Mouse (Mus musculus): ENCODE data around the gene Slc24a1. TPM values are rescaled to one million over a fixed set of nuclear protein-coding genes. Genes with fewer than 3 reads are reported as not detected.

The Slc24a1 gene
- polyA plus RNA-seq, 1 experiment from 2014 or later, result 0.04 TPM

DNA sequence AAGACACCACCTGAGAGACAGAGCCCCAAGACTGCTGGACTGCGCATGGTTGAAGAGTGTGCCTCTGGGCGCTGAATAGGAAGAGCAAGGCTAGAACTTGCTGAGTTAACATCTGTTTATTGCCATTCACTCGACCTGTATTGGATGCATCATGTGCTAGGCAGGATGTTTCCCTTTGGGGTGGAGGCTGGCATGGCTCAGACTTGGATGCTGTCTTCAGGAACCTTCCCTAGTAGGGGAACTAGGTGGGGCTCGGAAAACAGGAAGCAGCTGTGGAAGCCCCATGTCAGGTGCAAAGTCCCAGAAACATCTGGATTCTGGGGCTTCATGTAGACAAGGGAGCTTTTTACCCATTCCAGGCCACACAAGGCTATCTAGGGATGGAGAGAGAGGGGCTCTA lies 21.2 kb downstream of the Slc24a1 start:
- peaks cover 47% of the 10 kb centered on the region for H3K4me1 ChIP-seq (ENCODE audit: control insufficient read depth, insufficient read depth, low read length)

DNA sequence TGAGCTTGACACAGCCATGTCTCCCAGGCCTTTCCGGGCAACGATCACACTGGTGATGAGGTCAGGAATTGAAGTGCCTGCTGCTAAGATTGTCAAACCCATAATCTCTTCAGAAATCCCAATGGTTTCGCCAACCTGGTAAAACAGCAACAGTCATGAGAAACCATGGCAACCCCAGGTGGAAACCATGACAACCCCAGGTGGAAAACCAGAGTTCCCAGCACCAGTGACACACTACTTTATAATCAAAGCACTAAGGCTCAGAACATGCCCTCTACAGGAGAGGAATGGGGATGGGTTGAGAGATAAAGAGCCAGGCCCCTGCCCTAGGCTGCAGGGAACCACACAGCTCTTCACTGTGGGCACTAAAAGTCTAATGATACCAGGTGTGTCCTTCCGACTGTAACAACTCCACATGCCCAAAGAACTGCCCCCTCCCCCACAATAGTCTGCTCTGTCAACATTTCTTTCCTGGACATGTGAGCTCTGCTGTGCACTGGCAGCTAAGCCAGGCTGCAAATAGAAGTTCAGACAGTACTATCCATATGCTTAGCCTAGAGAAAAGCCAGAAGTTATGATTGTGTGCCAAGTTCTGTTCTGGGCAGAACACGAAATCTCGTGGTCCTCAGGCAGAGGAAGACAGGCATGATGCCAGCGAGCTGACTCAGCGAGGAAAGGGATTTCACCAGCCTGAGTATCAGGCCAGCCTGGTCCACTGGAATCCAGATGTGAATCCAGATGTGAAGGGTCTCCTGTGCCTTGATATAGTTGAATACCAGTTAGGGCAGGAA lies 25.0 kb downstream of the Slc24a1 start:
- Histone ChIP-seq H3K9me3 (replicated peaks; ENCODE audit: control insufficient read depth, low read length) (no peaks in the 10 kb centered on the region), H3K27me3 (ENCODE audit: control insufficient read depth, insufficient read depth, low read length) (no peaks in the 10 kb centered on the region), H3K4me2 (ENCODE audit: low read depth, low read length) (peak overlapping the region; percentile 23; the same call in 1 of the 2 replicates), H3K9ac (ENCODE audit: low read length) (no peak overlapping the region), H3K4me1 (ENCODE audit: control insufficient read depth, insufficient read depth, low read length) (peaks cover 23% of the 10 kb centered on the region), H3K36me3 (ENCODE audit: control insufficient read depth, insufficient read depth) (no peaks in the 10 kb centered on the region), H3K4me3 (ENCODE audit: low read length) (no peak overlapping the region), H3K27ac (ENCODE audit: low read length) (peak overlapping the region; percentile 94)
- ATAC-seq (replicated peaks; ENCODE audit: extremely low read depth, insufficient read depth, low FRiP score), result peak; percentile 93
- 47% methylated on average over 8 of the region's 8 CpGs for WGBS

More for the DNA sequence above, 21.2 kb downstream of the Slc24a1 start:
- Histone ChIP-seq H3K36me3 (ENCODE audit: control insufficient read depth, insufficient read depth) (no peaks in the 10 kb centered on the region), H3K4me2 (ENCODE audit: low read depth, low read length) (no peak overlapping the region), H3K9me3 (replicated peaks; ENCODE audit: control insufficient read depth, low read length) (no peaks in the 10 kb centered on the region), H3K4me3 (ENCODE audit: low read length) (no peak overlapping the region), H3K27ac (ENCODE audit: low read length) (no peak overlapping the region), H3K27me3 (ENCODE audit: control insufficient read depth, insufficient read depth, low read length) (no peaks in the 10 kb centered on the region), H3K9ac (ENCODE audit: low read length) (no peak overlapping the region)
- ATAC-seq (replicated peaks; ENCODE audit: extremely low read depth, insufficient read depth, low FRiP score), result no peak
- WGBS, result 67% methylated on average over 4 of the region's 4 CpGs

DNA sequence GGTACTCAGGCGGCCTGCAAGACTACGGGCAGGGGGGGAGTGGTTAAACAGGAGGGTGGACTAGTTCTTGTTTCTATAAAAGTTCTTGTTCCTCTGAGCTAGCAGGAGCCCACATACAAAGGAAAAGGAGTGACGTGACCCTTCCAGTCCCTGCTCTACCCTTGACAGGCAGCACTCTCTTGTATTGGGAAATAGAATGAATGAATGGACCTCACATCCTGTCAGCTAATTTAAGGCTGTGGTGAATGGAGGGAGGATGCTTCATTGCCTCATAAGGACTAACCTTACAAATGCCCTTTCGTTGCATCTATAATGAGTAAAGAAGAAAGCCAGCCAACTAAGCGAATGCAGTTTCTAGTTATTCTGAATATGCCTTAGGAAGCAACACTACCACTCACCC lies 25.6 kb downstream of the Slc24a1 start:
- no peaks in the 10 kb centered on the region for H3K27me3 ChIP-seq (ENCODE audit: control insufficient read depth, insufficient read depth, low read length)
- WGBS, result 71% methylated on average over 5 of the region's 5 CpGs
- H3K4me2 ChIP-seq (ENCODE audit: low read depth, low read length), result no peak overlapping the region
- H3K4me3 ChIP-seq (ENCODE audit: low read length), result no peak overlapping the region
- ATAC-seq (replicated peaks; ENCODE audit: extremely low read depth, insufficient read depth, low FRiP score), result no peak
- no peak overlapping the region for H3K9ac ChIP-seq (ENCODE audit: low read length)
- peaks cover 18% of the 10 kb centered on the region for H3K4me1 ChIP-seq (ENCODE audit: control insufficient read depth, insufficient read depth, low read length)
- H3K27ac ChIP-seq (ENCODE audit: low read length), result peak overlapping the region; percentile 94
- no peaks in the 10 kb centered on the region for H3K9me3 ChIP-seq (replicated peaks; ENCODE audit: control insufficient read depth, low read length)
- no peaks in the 10 kb centered on the region for H3K36me3 ChIP-seq (ENCODE audit: control insufficient read depth, insufficient read depth)

DNA sequence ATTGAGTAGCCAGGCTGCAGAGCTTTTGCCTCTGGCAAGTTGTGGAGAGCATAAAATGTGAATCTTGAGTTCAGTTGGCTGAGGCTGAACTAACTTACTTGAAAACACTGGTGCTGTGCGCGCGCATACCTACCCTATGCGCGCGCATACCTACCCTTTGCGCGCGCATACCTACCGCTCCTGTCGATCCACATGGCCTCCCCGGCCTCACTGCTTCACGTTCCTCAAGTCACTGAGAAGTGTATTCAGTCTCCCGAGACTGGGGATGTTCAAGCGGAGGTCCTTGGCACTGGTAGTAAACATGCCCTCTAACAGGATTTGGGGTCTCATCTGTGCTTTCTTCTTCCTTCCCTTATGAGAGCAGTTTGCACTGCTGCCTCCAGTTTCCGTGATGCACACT lies 32.8 kb downstream of the Slc24a1 start:
- peaks cover 4% of the 10 kb centered on the region for H3K36me3 ChIP-seq (ENCODE audit: control insufficient read depth, insufficient read depth)
- peak overlapping the region; percentile 51 for H3K4me3 ChIP-seq (ENCODE audit: low read length)
- H3K4me2 ChIP-seq (ENCODE audit: low read depth, low read length), result peak overlapping the region; percentile 63
- no peaks in the 10 kb centered on the region for H3K27me3 ChIP-seq (ENCODE audit: control insufficient read depth, insufficient read depth, low read length)
- no peak; the same call in 1 of the 2 replicates for ATAC-seq (replicated peaks; ENCODE audit: extremely low read depth, insufficient read depth, low FRiP score)
- H3K9ac ChIP-seq (ENCODE audit: low read length), result peak overlapping the region; percentile 64
- WGBS, result 36% methylated on average over 16 of the region's 16 CpGs
- no peaks in the 10 kb centered on the region for H3K4me1 ChIP-seq (ENCODE audit: control insufficient read depth, insufficient read depth, low read length)
- peaks cover 2% of the 10 kb centered on the region; the same call in 1 of the 2 replicates for H3K9me3 ChIP-seq (replicated peaks; ENCODE audit: control insufficient read depth, low read length)
- H3K27ac ChIP-seq (ENCODE audit: low read length), result no peak overlapping the region

DNA sequence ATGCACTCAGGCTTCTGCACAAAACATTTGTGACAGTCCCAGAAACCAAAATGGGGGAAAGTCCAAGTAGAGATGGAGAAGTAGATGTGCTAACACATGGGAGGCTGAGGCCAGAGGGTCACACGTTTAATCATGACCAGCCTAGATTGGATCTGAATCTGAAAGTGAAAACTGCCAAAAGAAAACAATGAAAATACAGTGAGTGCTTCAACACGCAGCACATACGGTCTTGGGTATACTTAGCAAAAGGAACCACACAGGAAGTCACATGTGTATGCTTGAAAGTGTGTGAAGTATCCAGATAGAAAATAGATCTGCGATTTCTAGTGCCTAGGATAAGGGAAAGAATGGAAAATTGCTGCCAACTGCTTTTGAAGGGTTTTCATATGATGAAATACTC lies 36.8 kb downstream of the Slc24a1 start:
- no peaks in the 10 kb centered on the region for H3K4me1 ChIP-seq (ENCODE audit: control insufficient read depth, insufficient read depth, low read length)
- H3K9me3 ChIP-seq (replicated peaks; ENCODE audit: control insufficient read depth, low read length), result peaks cover 3% of the 10 kb centered on the region; the same call in 1 of the 2 replicates
- no peak overlapping the region for H3K27ac ChIP-seq (ENCODE audit: low read length)
- no peak for ATAC-seq (replicated peaks; ENCODE audit: extremely low read depth, insufficient read depth, low FRiP score)
- peaks cover 12% of the 10 kb centered on the region for H3K36me3 ChIP-seq (ENCODE audit: control insufficient read depth, insufficient read depth)
- H3K4me3 ChIP-seq (ENCODE audit: low read length), result no peak overlapping the region
- no peak overlapping the region for H3K4me2 ChIP-seq (ENCODE audit: low read depth, low read length)
- H3K27me3 ChIP-seq (ENCODE audit: control insufficient read depth, insufficient read depth, low read length), result no peaks in the 10 kb centered on the region
- 66% methylated on average over 4 of the region's 4 CpGs for WGBS
- H3K9ac ChIP-seq (ENCODE audit: low read length), result no peak overlapping the region

DNA sequence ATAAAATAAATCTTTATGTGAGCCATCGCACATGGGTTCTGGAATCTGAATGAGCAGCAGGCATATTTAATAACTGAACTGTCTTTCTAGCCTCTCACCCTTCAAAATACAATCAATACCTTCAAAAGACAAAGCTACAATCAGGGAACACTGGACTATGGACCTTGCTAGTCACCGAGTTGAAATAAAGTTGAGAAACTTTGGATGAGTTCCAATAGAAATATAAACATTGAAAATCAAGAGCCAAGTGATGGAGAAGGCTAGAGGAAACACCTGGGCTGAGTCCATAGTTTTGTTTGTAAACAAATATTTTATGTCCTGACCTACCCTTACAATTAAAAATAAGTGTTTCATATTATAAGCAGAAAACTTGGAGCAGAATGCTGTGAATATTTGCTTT lies 37.4 kb downstream of the Slc24a1 start:
- H3K27me3 ChIP-seq (ENCODE audit: control insufficient read depth, insufficient read depth, low read length), result no peaks in the 10 kb centered on the region
- H3K4me1 ChIP-seq (ENCODE audit: control insufficient read depth, insufficient read depth, low read length), result no peaks in the 10 kb centered on the region
- no peak for ATAC-seq (replicated peaks; ENCODE audit: extremely low read depth, insufficient read depth, low FRiP score)
- no peak overlapping the region for H3K9ac ChIP-seq (ENCODE audit: low read length)
- H3K9me3 ChIP-seq (replicated peaks; ENCODE audit: control insufficient read depth, low read length), result peaks cover 3% of the 10 kb centered on the region; the same call in 1 of the 2 replicates
- no peak overlapping the region for H3K4me3 ChIP-seq (ENCODE audit: low read length)
- H3K4me2 ChIP-seq (ENCODE audit: low read depth, low read length), result no peak overlapping the region
- WGBS, result 78% methylated on average over 2 of the region's 2 CpGs
- H3K36me3 ChIP-seq (ENCODE audit: control insufficient read depth, insufficient read depth), result peaks cover 12% of the 10 kb centered on the region
- no peak overlapping the region for H3K27ac ChIP-seq (ENCODE audit: low read length)

DNA sequence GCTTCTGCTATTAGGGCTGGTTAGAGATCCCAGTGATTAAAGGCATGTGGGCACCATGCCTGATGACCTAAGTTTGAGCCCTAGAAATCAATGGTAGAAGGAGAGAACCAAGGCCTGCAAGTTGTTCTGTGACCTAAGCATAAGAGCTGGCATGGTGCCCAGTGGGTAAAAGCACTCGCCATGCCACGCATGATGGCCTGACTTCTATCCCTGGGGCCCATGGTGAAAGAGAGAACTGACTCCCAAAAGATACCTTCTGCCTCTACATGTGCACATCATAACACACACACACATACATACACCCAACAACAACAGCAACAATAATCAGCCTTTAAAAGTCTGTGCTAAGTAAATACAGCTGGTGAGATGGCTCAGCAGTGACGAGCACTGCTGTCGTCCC lies 38.0 kb downstream of the Slc24a1 start:
- H3K27ac ChIP-seq (ENCODE audit: low read length), result no peak overlapping the region
- WGBS, result 87% methylated on average over 4 of the region's 4 CpGs
- H3K9me3 ChIP-seq (replicated peaks; ENCODE audit: control insufficient read depth, low read length), result peaks cover 3% of the 10 kb centered on the region; the same call in 1 of the 2 replicates
- no peak overlapping the region for H3K9ac ChIP-seq (ENCODE audit: low read length)
- no peak for ATAC-seq (replicated peaks; ENCODE audit: extremely low read depth, insufficient read depth, low FRiP score)
- H3K27me3 ChIP-seq (ENCODE audit: control insufficient read depth, insufficient read depth, low read length), result no peaks in the 10 kb centered on the region
- no peak overlapping the region for H3K4me3 ChIP-seq (ENCODE audit: low read length)
- H3K4me2 ChIP-seq (ENCODE audit: low read depth, low read length), result no peak overlapping the region
- H3K36me3 ChIP-seq (ENCODE audit: control insufficient read depth, insufficient read depth), result peaks cover 12% of the 10 kb centered on the region
- H3K4me1 ChIP-seq (ENCODE audit: control insufficient read depth, insufficient read depth, low read length), result no peaks in the 10 kb centered on the region

DNA sequence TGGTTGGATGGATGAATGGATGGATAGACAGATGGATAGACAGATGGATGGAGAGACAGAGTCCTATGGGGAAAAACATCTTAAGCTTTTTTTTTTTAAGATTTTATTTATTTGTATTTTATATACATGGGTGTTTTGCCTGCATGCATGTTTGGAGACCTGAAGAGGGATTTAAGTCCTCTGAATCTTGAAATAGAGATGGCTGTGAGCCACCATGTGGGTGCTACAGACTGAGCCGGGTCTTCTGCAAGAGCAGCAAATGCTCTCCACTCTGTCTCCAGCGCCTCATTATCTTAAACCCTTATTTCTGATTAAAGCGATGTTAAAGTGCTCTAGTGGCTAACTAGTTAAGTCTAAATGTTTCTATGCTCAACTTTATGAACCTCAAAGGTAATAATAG lies 44.0 kb downstream of the Slc24a1 start:
- 75% methylated on average over 3 of the region's 3 CpGs for WGBS
- Histone ChIP-seq H3K9ac (ENCODE audit: low read length) (no peak overlapping the region), H3K27ac (ENCODE audit: low read length) (no peak overlapping the region), H3K27me3 (ENCODE audit: control insufficient read depth, insufficient read depth, low read length) (no peaks in the 10 kb centered on the region), H3K9me3 (replicated peaks; ENCODE audit: control insufficient read depth, low read length) (no peaks in the 10 kb centered on the region), H3K4me2 (ENCODE audit: low read depth, low read length) (no peak overlapping the region), H3K4me3 (ENCODE audit: low read length) (no peak overlapping the region), H3K4me1 (ENCODE audit: control insufficient read depth, insufficient read depth, low read length) (no peaks in the 10 kb centered on the region), H3K36me3 (ENCODE audit: control insufficient read depth, insufficient read depth) (peaks cover 7% of the 10 kb centered on the region; the same call in 1 of the 2 replicates)
- no peak for ATAC-seq (replicated peaks; ENCODE audit: extremely low read depth, insufficient read depth, low FRiP score)

DNA sequence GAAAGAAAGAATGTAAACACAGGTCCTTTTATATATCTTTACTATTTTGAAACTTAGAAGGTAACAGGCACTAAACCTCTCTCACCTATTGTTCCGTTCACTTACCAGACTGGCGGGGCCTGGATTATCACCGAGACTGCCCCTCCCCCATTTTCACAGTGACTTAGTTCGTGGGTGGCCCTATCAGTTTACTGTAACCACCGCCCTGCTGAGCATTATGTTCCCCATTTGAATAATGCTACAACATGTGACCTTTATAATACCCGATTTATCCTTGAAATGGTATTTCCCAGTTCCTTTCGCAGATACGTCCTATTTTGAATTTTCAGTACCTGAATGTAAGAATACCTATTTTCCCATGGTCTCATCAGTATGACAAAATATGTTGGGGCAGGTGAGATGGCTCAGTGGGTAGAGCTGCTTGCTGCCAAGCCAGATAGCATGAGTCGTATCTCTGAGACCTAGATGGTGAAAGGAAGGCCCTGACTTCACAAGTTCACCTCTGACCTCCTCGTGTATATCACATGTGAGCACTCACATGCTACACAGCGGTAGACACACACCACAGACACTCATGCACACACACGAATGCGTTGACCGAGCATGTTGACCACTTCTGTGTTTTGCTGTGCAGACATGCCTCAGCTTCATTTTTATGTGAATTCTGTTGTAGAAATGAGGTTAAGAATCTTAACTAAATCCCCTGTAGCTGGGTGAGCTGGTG lies 46.3 kb downstream of the Slc24a1 start:
- H3K9ac ChIP-seq (ENCODE audit: low read length), result no peak overlapping the region
- WGBS, result 85% methylated on average over 14 of the region's 14 CpGs
- no peak for ATAC-seq (replicated peaks; ENCODE audit: extremely low read depth, insufficient read depth, low FRiP score)
- no peak overlapping the region for H3K4me2 ChIP-seq (ENCODE audit: low read depth, low read length)
- peaks cover 7% of the 10 kb centered on the region; the same call in 1 of the 2 replicates for H3K36me3 ChIP-seq (ENCODE audit: control insufficient read depth, insufficient read depth)
- H3K27ac ChIP-seq (ENCODE audit: low read length), result no peak overlapping the region
- H3K4me3 ChIP-seq (ENCODE audit: low read length), result no peak overlapping the region
- H3K9me3 ChIP-seq (replicated peaks; ENCODE audit: control insufficient read depth, low read length), result no peaks in the 10 kb centered on the region
- no peaks in the 10 kb centered on the region for H3K27me3 ChIP-seq (ENCODE audit: control insufficient read depth, insufficient read depth, low read length)
- H3K4me1 ChIP-seq (ENCODE audit: control insufficient read depth, insufficient read depth, low read length), result no peaks in the 10 kb centered on the region

Measured in heart, embryonic 16.5 days (tissue).